Mouse (Mus musculus): ENCODE measurements at regions not wholly inside any gene's neighbourhood (a gene's known extent, or its start where the extent isn't known, plus 50 kb on each side); places are given as distances from the start of the nearest gene placed in this dataset.

DNA sequence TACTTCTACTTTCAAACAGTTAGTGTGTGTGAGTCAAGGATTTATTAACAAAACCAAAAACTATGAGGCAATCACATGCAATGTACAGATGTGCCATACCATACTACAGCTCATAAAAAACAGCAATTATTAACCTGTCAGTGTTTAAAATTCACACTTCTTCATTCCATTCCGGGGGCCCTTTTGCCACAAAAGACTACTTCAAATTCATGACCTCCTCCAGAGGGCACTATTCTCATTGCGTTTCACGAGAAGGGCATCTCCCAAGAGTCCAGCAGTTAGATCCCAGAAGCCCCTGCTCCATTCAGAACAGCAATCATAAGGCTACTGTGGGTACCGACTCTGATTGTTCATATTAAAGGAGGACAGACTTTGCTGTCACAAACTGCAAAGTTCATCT lies 118.0 kb upstream of the Nebl start:
- in situ Hi-C loops (cut with MboI, MseI): loop anchor here in 1 of 2 experiments (10.0 kb wide), 1 partner anchor 1494 kb away; the partner anchor contains the start of gene Plxdc2

- in situ Hi-C loops (cut with MboI, MseI): loop anchor here in 1 of 2 experiments (10.0 kb wide), 1 partner anchor 1491 kb away; the partner anchor contains the start of gene Plxdc2
These were observed 114.3 kb upstream of the Nebl start for GRCm38 (mm10) chr2:17845447-17846092.

- in situ Hi-C loops (cut with MboI, MseI): loop anchor here in 1 of 2 experiments (5.0 to 10.0 kb wide), 2 partner anchors 108 to 1490 kb away; partner anchors contain the start of gene Plxdc2
These were observed 113.6 kb upstream of the Nebl start for GRCm38 (mm10) chr2:17844662-17845446.

- in situ Hi-C loops (cut with MboI, MseI): loop anchor here in 1 of 2 experiments (5.0 to 10.0 kb wide), 2 partner anchors 105 to 1487 kb away; partner anchors contain the start of gene Plxdc2
These were observed 110.7 kb upstream of the Nebl start for GRCm38 (mm10) chr2:17841963-17842362.

- in situ Hi-C loops (cut with MboI, MseI): loop anchor here in 1 of 2 experiments (5.0 to 10.0 kb wide), 2 partner anchors 104 to 1487 kb away; partner anchors contain the start of gene Plxdc2
These were observed 110.3 kb upstream of the Nebl start for GRCm38 (mm10) chr2:17841546-17841945.

GRCm38 (mm10) chr2:17840941-17841498 lies 109.8 kb upstream of the Nebl start:
- in situ Hi-C loops (cut with MboI, MseI): loop anchor here in 1 of 2 experiments (5.0 to 10.0 kb wide), 2 partner anchors 104 to 1486 kb away; partner anchors contain the start of gene Plxdc2

DNA sequence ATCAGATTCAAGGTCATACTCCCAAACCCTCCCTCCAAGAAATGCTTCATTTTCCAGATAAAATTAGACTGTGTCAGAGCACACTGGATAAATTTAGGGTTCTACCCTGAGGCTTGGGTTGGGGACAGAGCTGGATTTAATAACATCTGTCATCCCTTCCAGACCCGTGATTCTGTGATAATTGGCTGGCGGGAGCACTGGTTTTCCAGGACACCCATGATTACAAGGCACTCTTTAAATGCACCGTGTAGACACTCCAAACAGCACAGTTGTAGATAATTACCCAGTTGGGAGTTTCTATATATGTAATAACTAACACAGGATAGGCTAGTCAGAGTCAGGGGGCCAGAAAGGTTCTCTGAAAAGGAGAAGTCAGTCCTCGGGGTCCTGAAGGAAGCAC lies 108.4 kb upstream of the Nebl start:
- in situ Hi-C loops (cut with MboI, MseI): loop anchor here in 1 of 2 experiments (5.0 to 10.0 kb wide), 3 partner anchors 102 to 1485 kb away; partner anchors contain the start of gene Plxdc2

GRCm38 (mm10) chr2:17838859-17839581 lies 107.8 kb upstream of the Nebl start:
- in situ Hi-C loops (cut with MboI, MseI): loop anchor here in 1 of 2 experiments (10.0 kb wide), 1 partner anchor 194 kb away; no protein-coding TSS in a partner anchor

DNA sequence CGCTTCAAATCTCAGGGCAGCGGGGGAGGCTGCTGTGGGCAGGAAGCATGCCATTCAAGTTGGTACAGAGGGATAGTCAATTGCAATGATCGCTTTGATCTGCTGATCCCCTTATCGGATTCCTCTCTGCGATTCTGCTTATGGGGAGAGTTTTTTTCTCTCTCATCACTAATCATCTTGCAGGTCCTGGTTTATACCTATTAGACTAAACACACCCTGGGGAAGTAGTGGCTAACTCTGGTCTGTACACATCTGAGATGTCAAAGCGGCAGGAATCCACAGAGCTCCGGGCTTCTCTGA lies 107.1 kb upstream of the Nebl start:
- in situ Hi-C loops (cut with MboI, MseI): loop anchor here in 1 of 2 experiments (10.0 kb wide), 1 partner anchor 194 kb away; no protein-coding TSS in a partner anchor

GRCm38 (mm10) chr2:17837541-17838380 lies 106.5 kb upstream of the Nebl start:
- in situ Hi-C loops (cut with MboI, MseI): loop anchor here in 1 of 2 experiments (10.0 kb wide), 1 partner anchor 193 kb away; no protein-coding TSS in a partner anchor

DNA sequence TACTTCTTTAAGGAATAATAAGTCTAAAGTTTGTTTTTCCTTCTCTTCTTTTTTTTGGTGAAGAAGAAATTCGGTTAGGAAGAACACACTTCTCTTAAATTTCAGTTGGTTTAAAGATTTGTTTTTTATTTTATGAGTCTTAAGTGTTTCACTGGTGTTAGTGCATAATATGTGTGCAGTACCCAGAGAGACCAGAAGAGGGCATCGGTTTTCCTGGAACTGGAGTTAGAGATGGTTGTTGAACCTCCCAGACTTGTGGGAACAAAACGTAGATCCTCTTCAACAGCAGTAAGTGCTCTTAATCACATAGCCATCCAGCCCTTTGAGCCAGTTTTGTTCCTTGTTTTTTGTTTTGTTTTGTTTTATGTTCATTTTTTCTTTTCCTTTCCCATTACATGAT lies 101.5 kb upstream of the Nebl start:
- in situ Hi-C loops (cut with MboI, MseI): loop anchor here (5.0 to 10.0 kb wide), 2 partner anchors 188 to 190 kb away; no protein-coding TSS in a partner anchor

GRCm38 (mm10) chr2:17830216-17830615 lies 99.0 kb upstream of the Nebl start:
- in situ Hi-C loops (cut with MboI, MseI): loop anchor here (5.0 to 10.0 kb wide), 2 partner anchors 185 to 188 kb away; no protein-coding TSS in a partner anchor

DNA sequence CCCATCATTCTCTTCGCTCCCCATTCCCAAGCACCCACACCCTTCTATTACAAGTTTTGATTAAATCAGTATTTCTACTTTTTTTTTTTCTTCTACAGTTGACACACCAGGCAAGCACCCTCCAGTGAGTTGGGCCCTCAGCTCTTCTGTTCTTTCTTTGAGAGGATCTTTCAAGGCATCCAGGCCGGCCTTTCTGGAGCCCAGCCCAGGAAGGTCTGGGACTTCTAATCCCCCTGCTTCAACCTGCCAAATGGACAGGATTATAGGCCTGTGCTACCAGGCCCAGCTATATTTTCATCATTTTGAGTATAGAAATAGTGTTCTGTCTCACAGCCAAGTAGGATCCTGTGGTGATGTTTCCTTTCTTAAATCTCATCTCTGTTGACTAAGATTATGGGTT lies 94.0 kb upstream of the Nebl start:
- in situ Hi-C loops (cut with MboI, MseI): no loop called here

GRCm38 (mm10) chr2:17824176-17824575 lies 92.9 kb upstream of the Nebl start:
- in situ Hi-C loops (cut with MboI, MseI): no loop called here

DNA sequence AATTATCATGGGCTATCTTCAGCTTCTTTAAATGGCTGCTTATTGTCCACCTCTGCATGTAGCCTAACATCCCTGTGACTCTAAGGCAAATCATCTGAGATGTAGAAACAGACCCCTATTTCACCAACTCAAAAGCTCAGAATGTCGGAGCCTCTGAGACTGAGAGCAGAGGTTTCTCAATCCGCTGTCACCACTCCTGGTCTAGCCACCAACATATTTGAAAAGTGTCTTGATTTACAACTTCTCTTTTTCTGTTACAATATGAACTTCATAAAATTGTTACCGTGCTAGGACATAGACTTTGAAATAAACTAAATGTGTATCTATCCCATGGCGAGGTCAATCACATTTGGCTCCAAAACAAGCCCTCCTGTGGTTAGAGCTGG lies 91.3 kb upstream of the Nebl start:
- in situ Hi-C loops (cut with MboI, MseI): no loop called here

DNA sequence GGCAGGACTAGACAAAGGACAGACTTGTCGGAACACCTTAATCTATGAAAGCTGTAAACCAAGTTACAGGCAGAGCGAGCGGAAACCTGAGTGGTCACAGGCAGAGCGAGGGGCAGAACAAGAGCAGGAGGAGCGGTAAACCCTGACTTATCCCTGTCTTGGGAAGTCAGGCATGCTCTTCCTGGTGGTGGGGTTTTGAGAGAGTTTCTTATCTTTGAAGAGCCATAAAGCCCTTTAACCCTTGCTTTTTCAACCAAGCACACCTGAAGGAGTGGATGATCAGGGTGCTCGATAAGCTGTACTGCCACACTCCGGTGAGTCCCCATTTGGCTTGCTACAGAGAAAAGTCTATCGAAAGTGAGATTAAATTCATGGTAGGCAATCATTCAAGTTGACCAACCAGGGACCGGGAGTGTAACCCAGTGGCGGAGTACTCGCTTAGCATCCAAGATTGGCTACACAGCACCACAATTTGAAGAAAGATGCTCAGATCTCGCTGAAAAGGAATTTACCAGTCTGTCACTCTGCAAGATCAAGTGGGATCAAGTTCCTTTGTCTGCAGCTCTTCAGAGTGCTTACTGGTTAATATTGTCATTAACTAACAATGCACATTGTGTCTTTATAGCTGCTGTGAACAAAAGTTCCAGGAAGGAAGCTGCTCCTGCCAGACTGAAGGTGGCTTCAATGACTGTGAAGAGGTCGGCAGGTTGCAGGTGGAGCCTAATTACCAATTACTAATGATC lies 90.8 kb upstream of the Nebl start:
- in situ Hi-C loops (cut with MboI, MseI): no loop called here

DNA sequence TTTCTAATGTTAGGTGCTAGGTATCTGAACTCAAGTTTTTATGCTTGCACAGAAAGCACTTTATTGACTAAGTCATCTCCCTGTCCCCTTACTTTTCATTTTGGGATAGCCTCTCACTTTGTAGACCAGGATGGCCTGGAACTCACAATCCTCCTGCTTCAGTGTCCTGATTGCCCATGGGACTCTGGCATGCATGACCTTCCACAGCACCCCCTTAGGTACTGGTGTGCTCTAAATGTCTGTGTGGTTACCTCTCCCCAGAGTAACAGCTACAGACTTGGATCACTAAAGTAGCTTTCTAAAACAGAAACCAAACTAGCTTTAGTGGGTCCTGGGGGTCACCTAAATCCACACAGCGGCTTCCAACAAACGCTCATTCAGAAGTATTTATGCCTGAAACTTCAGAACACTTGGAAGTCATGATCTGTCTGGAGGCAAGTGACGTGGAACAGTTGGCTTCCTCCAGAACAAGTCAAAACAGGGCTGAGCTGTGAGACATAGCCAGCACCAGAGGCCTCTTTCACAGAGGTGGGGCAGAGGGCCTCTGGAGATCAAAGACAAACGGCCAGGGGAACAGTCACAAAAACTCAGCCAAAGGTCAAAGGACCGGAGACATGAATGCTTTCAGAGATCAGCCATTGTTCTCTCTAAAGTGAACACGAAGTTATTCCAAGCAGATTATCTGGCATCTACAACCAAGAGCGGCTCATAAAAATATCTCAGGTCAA lies 80.8 kb upstream of the Nebl start:
- in situ Hi-C loops (cut with MboI, MseI): no loop called here
